Mouse (Mus musculus) limb, embryonic 14.5 days (tissue): ENCODE data around the gene AU021092. TPM values are rescaled to one million over a fixed set of nuclear protein-coding genes. Genes with fewer than 3 reads are reported as not detected.

Source experiments
- ATAC-seq: fragments of 200-750 bp; cut with Nextera tagmentation; 2 replicates; pipeline ENCODE4 v1.8.0; 2017; ENCODE audit warnings: low read depth, moderate number of reproducible peaks, moderate TSS enrichment; ENCODE audit not compliant: low FRiP score
- DNase-seq: peaks from one replicate; pipeline ENCODE4 v3.0.0-alpha.2; 2015; ENCODE audit warnings: low spot score
- H3K27ac ChIP-seq: fragments of 300-500 bp; sonication (generic); replicated peaks from 2 replicates; pipeline ENCODE4 v1.5.1; 2014; ENCODE audit warnings: low read depth, mild to moderate bottlenecking, low read length, moderate library complexity, mixed read lengths
- H3K27me3 ChIP-seq: fragments of 300-500 bp; sonication (generic); 2 replicates; pipeline ENCODE4 v1.6.1; 2014; ENCODE audit warnings: low read length, mixed read lengths; ENCODE audit not compliant: control insufficient read depth, insufficient read depth
- H3K36me3 ChIP-seq: fragments of 300-500 bp; sonication (generic); 2 replicates; pipeline ENCODE4 v1.6.1; 2014; ENCODE audit warnings: mild to moderate bottlenecking, low read length, moderate library complexity, mixed read lengths; ENCODE audit not compliant: control insufficient read depth, insufficient read depth
- H3K4me1 ChIP-seq: fragments of 300-500 bp; sonication (generic); 2 replicates; pipeline ENCODE4 v1.6.1; 2014; ENCODE audit warnings: antibody characterized with exemption, low read length, mixed read lengths; ENCODE audit not compliant: control insufficient read depth, insufficient read depth
- H3K4me2 ChIP-seq: fragments of 300-500 bp; sonication (generic); replicated peaks from 2 replicates; pipeline ENCODE4 v1.6.1; 2014; ENCODE audit warnings: low read depth, mild to moderate bottlenecking, low read length, moderate library complexity; ENCODE audit not compliant: severe bottlenecking
- H3K4me3 ChIP-seq: fragments of 300-500 bp; sonication (generic); replicated peaks from 2 replicates; pipeline ENCODE4 v1.5.1; 2014; ENCODE audit warnings: low read length
- H3K9ac ChIP-seq: fragments of 300-500 bp; sonication (generic); 2 replicates; pipeline ENCODE4 v1.6.1; 2014; ENCODE audit warnings: mild to moderate bottlenecking, low read depth, low read length, moderate library complexity; ENCODE audit not compliant: severe bottlenecking
- H3K9me3 ChIP-seq: fragments of 300-500 bp; sonication (generic); 2 replicates; pipeline ENCODE4 v1.6.1; 2016; ENCODE audit warnings: low read length; ENCODE audit not compliant: control insufficient read depth
- POLR2A ChIP-seq: fragments of 200-500 bp; IDR thresholded peaks from 2 replicates; pipeline ENCODE4 v1.8.0; 2012; ENCODE audit warnings: inconsistent platforms, mild to moderate bottlenecking, moderate library complexity, borderline replicate concordance; ENCODE audit not compliant: insufficient read depth, insufficient read length; ENCODE audit errors: extremely low read depth
- WGBS: fragments of 180-500 bp; shearing (Covaris S2); extraction: QIAGEN DNeasy Blood & Tissue Kit; methylation state at CpG from one replicate; pipeline ENCODE4 v1.1.7; 2014; 5-methylcytosine and 5-hydroxymethylcytosine counted together
- polyA plus RNA-seq, 2 experiments: library from polyadenylated mRNA; depleted of rRNA in 1 of 2; stranded (reverse) in 1 of 2; unstranded in 1 of 2; fragments of >200 nt; fragmentation: Nextera tagmentation in 1 of 2; extraction: Ambion mirVana in 1 of 2; gene quantifications; 2 replicates each; pipeline versions ENCODE4 v1.2.1 to v1.2.3; 2012 to 2014

Gene AU021092
- polyA plus RNA-seq, 2 experiments: 2.5 to 2.9 TPM

DNA sequence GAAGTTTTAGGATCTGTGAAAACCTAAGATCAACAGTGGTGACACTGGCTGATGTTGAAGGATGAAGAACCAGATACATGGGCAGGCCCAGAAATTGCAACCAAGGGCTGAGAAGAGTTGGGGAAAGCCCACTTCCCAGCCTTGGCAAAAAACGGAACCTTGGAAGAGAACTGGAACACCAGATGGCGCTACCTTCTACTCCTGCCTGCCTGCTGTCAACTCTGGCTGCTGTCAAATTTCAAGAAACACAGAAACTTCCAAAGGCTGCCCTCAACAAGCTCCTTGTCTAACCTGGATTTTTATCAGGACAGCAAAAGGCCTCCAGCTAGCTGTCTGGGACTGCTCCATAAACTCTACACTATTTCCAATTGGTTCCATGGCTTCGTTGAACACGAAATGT lies 19.4 kb downstream of the AU021092 start:
- 12% methylated on average over 4 of the region's 4 CpGs for WGBS
- Histone ChIP-seq H3K9me3 (no peaks in the 10 kb centered on the region), H3K27me3 (no peaks in the 10 kb centered on the region), H3K4me2 (peak overlapping the region; percentile 96), H3K4me1 (0 out of 2 replicates have a peak, but pooled peaks cover 5% of the 10 kb centered on the region), H3K9ac (no peak overlapping the region), H3K27ac (no peak overlapping the region), H3K4me3 (peak overlapping the region; percentile 73; the same call in 1 of the 2 replicates), H3K36me3 (peaks cover 7% of the 10 kb centered on the region; the same call in 1 of the 2 replicates)
- TF ChIP-seq POLR2A: no peak
- peak; percentile 56 for DNase-seq
- ATAC-seq: no peak

DNA sequence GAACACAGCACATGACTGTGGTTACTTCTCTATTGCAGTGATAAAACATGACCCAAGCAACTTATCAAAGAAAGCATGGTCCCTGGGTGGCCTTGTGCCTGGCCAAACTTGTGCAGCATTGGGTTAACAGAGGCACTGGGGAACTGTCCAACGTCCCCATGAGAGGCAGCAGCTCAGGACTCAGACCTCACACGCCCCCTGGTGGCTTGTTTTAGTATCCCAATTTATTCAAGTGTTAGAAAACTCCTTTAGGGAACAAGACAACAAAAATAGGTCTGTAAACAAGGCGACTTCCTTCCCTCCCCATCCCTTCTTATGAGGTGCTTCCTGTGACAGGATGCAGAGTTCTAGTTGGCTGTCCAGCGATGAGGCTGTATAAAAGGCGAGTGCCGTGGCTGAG lies 27.0 kb downstream of the AU021092 start:
- H3K36me3 ChIP-seq: peaks cover 7% of the 10 kb centered on the region; the same call in 1 of the 2 replicates
- no peak overlapping the region for H3K4me3 ChIP-seq
- no peak overlapping the region for H3K27ac ChIP-seq
- no peak overlapping the region for H3K4me2 ChIP-seq
- no peaks in the 10 kb centered on the region for H3K4me1 ChIP-seq
- H3K9ac ChIP-seq: no peak overlapping the region
- TF ChIP-seq POLR2A: no peak
- DNase-seq (peak; percentile 53), ATAC-seq (no peak)
- H3K27me3 ChIP-seq: no peaks in the 10 kb centered on the region
- no peaks in the 10 kb centered on the region for H3K9me3 ChIP-seq
- 24% methylated on average over 6 of the region's 6 CpGs for WGBS

DNA sequence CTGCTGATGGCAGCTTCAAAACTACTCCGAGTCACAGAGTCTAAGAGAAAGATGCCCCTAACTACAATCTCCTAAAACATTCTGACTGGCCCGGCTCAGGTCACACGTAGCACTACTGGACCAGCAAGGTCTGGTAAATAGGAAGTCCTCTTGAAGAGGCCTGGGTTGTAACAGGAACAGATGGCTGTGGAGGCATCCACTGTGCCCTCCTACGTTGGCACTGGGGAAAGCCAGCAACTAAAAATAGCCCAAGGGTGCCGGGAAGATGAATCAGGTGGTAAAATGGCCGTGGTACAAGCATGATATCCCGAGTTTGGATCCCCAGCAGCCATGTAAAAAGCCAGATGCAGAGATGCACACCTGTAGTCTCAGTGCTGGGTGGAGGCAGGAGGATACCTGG lies 35.9 kb downstream of the AU021092 start:
- Histone ChIP-seq H3K9me3 (no peaks in the 10 kb centered on the region), H3K4me3 (no peak overlapping the region), H3K27me3 (no peaks in the 10 kb centered on the region), H3K4me2 (no peak overlapping the region), H3K9ac (no peak overlapping the region), H3K36me3 (no peaks in the 10 kb centered on the region), H3K27ac (no peak overlapping the region), H3K4me1 (no peaks in the 10 kb centered on the region)
- TF ChIP-seq POLR2A: no peak
- ATAC-seq (no peak), DNase-seq (no peak)
- 74% methylated on average over 7 of the region's 7 CpGs for WGBS

DNA sequence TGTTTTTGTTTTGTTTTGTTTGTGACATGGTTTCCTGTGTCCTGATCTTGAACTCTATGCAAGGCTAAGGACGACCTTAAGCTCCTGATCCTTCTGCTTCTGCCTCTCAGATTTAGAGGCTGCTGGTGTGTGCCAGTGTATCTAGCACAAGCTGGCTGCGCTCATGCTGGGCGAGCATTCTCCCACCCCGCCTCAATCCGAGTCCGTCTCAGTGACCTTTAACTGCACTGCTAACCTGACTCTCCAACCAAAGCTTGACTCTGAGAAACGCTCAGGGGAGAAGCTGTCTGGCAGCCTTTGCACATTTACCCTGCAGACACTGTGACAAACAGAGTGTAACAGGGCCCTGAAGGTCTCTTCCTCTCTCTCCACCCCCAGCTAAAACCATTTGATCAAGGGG lies 36.4 kb downstream of the AU021092 start:
- H3K27ac ChIP-seq: no peak overlapping the region
- H3K27me3 ChIP-seq: no peaks in the 10 kb centered on the region
- 67% methylated on average over 7 of the region's 7 CpGs for WGBS
- H3K36me3 ChIP-seq: no peaks in the 10 kb centered on the region
- no peak overlapping the region for H3K4me2 ChIP-seq
- no peaks in the 10 kb centered on the region for H3K9me3 ChIP-seq
- no peak for TF ChIP-seq POLR2A
- no peaks in the 10 kb centered on the region for H3K4me1 ChIP-seq
- H3K4me3 ChIP-seq: no peak overlapping the region
- no peak for DNase-seq
- H3K9ac ChIP-seq: no peak overlapping the region
- no peak for ATAC-seq

DNA sequence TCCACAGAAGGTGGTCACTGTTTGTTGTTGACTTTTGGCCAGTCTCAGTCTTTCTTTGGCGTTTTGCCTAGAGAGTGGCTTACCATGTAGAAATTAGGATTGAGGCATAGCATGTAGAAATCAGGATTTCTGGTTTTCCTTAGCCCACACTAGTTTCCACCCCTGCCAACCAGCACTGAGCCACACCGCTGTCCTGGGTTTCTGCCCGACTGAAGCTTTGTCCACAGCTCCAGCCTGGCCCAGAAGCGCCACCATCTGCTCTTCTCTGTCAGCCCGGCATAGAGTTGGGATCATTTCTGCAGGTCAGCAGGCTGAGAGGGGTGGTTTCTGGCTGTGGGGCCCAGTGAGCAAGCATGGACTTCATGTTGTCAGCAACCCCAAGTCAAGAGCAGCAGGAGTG lies 37.1 kb downstream of the AU021092 start:
- Histone ChIP-seq H3K36me3 (no peaks in the 10 kb centered on the region), H3K27ac (no peak overlapping the region), H3K4me3 (no peak overlapping the region), H3K4me2 (no peak overlapping the region), H3K4me1 (no peaks in the 10 kb centered on the region), H3K9me3 (no peaks in the 10 kb centered on the region), H3K9ac (no peak overlapping the region), H3K27me3 (no peaks in the 10 kb centered on the region)
- WGBS: 78% methylated on average over 5 of the region's 5 CpGs
- ATAC-seq (no peak), DNase-seq (no peak)
- TF ChIP-seq POLR2A: no peak

DNA sequence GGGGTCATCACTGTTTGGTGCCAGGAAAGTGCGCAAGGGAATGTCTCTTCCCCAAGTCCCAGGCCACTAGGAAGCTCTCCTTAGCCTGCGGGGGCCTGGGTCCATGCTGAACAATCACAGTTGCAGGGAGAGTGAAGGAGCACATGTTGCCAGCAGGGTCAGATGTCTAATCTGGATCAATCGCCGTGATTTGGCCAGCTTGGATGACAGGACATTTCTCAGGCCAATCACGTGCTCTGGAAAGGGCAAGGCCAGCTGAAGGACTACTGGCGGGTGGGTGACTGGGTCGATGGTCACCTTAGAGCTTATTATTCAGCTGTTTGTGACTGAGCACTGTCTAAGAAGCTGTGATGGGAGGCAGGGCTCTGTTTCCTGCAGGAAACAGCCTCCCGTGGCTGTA lies 38.0 kb downstream of the AU021092 start:
- 50% methylated on average over 8 of the region's 8 CpGs for WGBS

More for the DNA sequence above, 38.0 kb downstream of the AU021092 start:
- no peak for DNase-seq
- no peaks in the 10 kb centered on the region for H3K27me3 ChIP-seq
- TF ChIP-seq POLR2A: no peak
- no peaks in the 10 kb centered on the region for H3K4me1 ChIP-seq
- no peak for ATAC-seq
- no peak overlapping the region for H3K9ac ChIP-seq
- H3K4me3 ChIP-seq: no peak overlapping the region
- H3K4me2 ChIP-seq: no peak overlapping the region
- H3K27ac ChIP-seq: no peak overlapping the region
- no peaks in the 10 kb centered on the region for H3K36me3 ChIP-seq
- H3K9me3 ChIP-seq: no peaks in the 10 kb centered on the region
